Mouse (Mus musculus) erythroblast, embryonic 14.5 days (primary cell): ENCODE measurements around the gene Pdap1. TPM values are rescaled to one million over a fixed set of nuclear protein-coding genes. Genes with fewer than 3 reads are reported as not detected.
A peak's percentile ranks its signal among the peaks of the same experiment; 100 is the strongest.
"Not testable (repeated sequence)": the region's sequence is repeated elsewhere in the genome, so short reads cannot be mapped to it uniquely, and the experiment has no call there.

Source experiments
- H3K27me3 ChIP-seq: 2 replicates; pipeline ENCODE4 v1.6.1; 2012; ENCODE audit warnings: inconsistent platforms; ENCODE audit not compliant: control insufficient read depth
- H3K36me3 ChIP-seq: 2 replicates; pipeline ENCODE4 v1.6.1; 2012; ENCODE audit warnings: mild to moderate bottlenecking, inconsistent platforms; ENCODE audit not compliant: control insufficient read depth
- H3K4me1 ChIP-seq: 2 replicates; pipeline ENCODE4 v1.6.1; 2012; ENCODE audit warnings: inconsistent platforms; ENCODE audit not compliant: control insufficient read depth
- H3K4me3 ChIP-seq: replicated peaks from 2 replicates; pipeline ENCODE3; 2012; ENCODE audit warnings: moderate library complexity, mild to moderate bottlenecking, inconsistent platforms
- H3K9me3 ChIP-seq: 2 replicates; pipeline ENCODE4 v1.6.1; 2012; ENCODE audit warnings: low read length, inconsistent platforms, mixed read lengths; ENCODE audit not compliant: control insufficient read depth
- GATA1 ChIP-seq: IDR thresholded peaks from 2 replicates; pipeline ENCODE4 v1.6.1; 2012; ENCODE audit warnings: low read length, inconsistent platforms, mixed read lengths
- TAL1 ChIP-seq: IDR thresholded peaks from 3 replicates; pipeline ENCODE4 v1.6.1; 2012; ENCODE audit warnings: low read length, inconsistent platforms, mixed read lengths
- polyA plus RNA-seq: library from polyadenylated mRNA; stranded (reverse); fragments of >175 nt; gene quantifications from 2 replicates; pipeline ENCODE4 v1.2.3, GENCODE M21; 2012

The Pdap1 gene
- polyA plus RNA-seq, 1 experiment, result 23.4 TPM

- H3K36me3 ChIP-seq, result peaks cover 96% of the 10 kb centered on the region
- no peak for TF ChIP-seq TAL1
- no peak for TF ChIP-seq GATA1
- H3K9me3 ChIP-seq, result peaks cover 5% of the 10 kb centered on the region; the same call in 1 of the 2 replicates
- H3K4me3 ChIP-seq, result no peak overlapping the region
- no peaks in the 10 kb centered on the region for H3K27me3 ChIP-seq
- peaks cover 6% of the 10 kb centered on the region for H3K4me1 ChIP-seq
These were observed 39.1 kb downstream of the Pdap1 start for GRCm38 (mm10) chr5:145100960-145101359.

GRCm38 (mm10) chr5:145098340-145098821 is 41.7 kb downstream of the Pdap1 start:
- peaks cover 6% of the 10 kb centered on the region for H3K4me1 ChIP-seq
- H3K27me3 ChIP-seq, result no peaks in the 10 kb centered on the region
- peaks cover 94% of the 10 kb centered on the region for H3K36me3 ChIP-seq
- H3K9me3 ChIP-seq, result peaks cover 5% of the 10 kb centered on the region; the same call in 1 of the 2 replicates
- no peak for TF ChIP-seq GATA1
- no peak for TF ChIP-seq TAL1
- no peak overlapping the region for H3K4me3 ChIP-seq

GRCm38 (mm10) chr5:145096195-145096594 is 43.8 kb downstream of the Pdap1 start:
- TF ChIP-seq TAL1, result no peak
- no peak for TF ChIP-seq GATA1

GRCm38 (mm10) chr5:145089878-145090277 is 50.2 kb downstream of the Pdap1 start:
- H3K4me3 ChIP-seq, result no peak overlapping the region
- peaks cover 16% of the 10 kb centered on the region for H3K4me1 ChIP-seq
- no peaks in the 10 kb centered on the region for H3K27me3 ChIP-seq
- no peak for TF ChIP-seq TAL1
- TF ChIP-seq GATA1, result no peak
- H3K36me3 ChIP-seq, result peaks cover 61% of the 10 kb centered on the region
- H3K9me3 ChIP-seq, result no peaks in the 10 kb centered on the region

More at GRCm38 (mm10) chr5:145096195-145096594, 43.8 kb downstream of the Pdap1 start:
- no peak overlapping the region for H3K4me3 ChIP-seq
- H3K4me1 ChIP-seq, result no peaks in the 10 kb centered on the region
- H3K27me3 ChIP-seq, result no peaks in the 10 kb centered on the region
- no peaks in the 10 kb centered on the region for H3K9me3 ChIP-seq
- H3K36me3 ChIP-seq, result peaks cover 94% of the 10 kb centered on the region

- H3K36me3 ChIP-seq, result peaks cover 46% of the 10 kb centered on the region
- no peak overlapping the region for H3K4me3 ChIP-seq
- no peaks in the 10 kb centered on the region for H3K9me3 ChIP-seq
These were observed 51.9 kb downstream of the Pdap1 start for GRCm38 (mm10) chr5:145088186-145088585.

GRCm38 (mm10) chr5:145084822-145085221 is 55.2 kb downstream of the Pdap1 start:
- peaks cover 27% of the 10 kb centered on the region for H3K4me1 ChIP-seq
- peaks cover 22% of the 10 kb centered on the region for H3K36me3 ChIP-seq
- H3K9me3 ChIP-seq, result no peaks in the 10 kb centered on the region
- H3K27me3 ChIP-seq, result no peaks in the 10 kb centered on the region
- TF ChIP-seq TAL1 (no peak), GATA1 (peak; percentile 84)
- H3K4me3 ChIP-seq, result peak overlapping the region; percentile 94

More at GRCm38 (mm10) chr5:145088186-145088585, 51.9 kb downstream of the Pdap1 start:
- H3K27me3 ChIP-seq, result no peaks in the 10 kb centered on the region
- H3K4me1 ChIP-seq, result peaks cover 27% of the 10 kb centered on the region
- TF ChIP-seq TAL1, result no peak
- no peak for TF ChIP-seq GATA1

GRCm38 (mm10) chr5:145083632-145084451 is 56.2 kb downstream of the Pdap1 start, which contains the start of the genes Arpc1a and Kpna7:
Arpc1a (plus strand) TSS chr5:145083830.
Kpna7 (minus strand) TSS chr5:145084030.
- Histone ChIP-seq H3K4me1 (peaks cover 23% of the 10 kb centered on the region), H3K36me3 (peaks cover 16% of the 10 kb centered on the region), H3K4me3 (peak within 1 kb of the TSS; percentile 94), H3K9me3 (no peaks in the 10 kb centered on the region), H3K27me3 (no peaks in the 10 kb centered on the region)
- TF ChIP-seq GATA1, result no peak
- TF ChIP-seq TAL1, result no peak

- H3K27me3 ChIP-seq, H3K9me3 ChIP-seq: not testable (repeated sequence)
- H3K4me3 ChIP-seq, result peak overlapping the region; percentile 94
- H3K36me3 ChIP-seq, result peaks cover 11% of the 10 kb centered on the region
- H3K4me1 ChIP-seq, result peaks cover 22% of the 10 kb centered on the region
These were observed 56.8 kb downstream of the Pdap1 start for GRCm38 (mm10) chr5:145083201-145083600.

- peaks cover 7% of the 10 kb centered on the region for H3K36me3 ChIP-seq
- TF ChIP-seq TAL1, result no peak
- no peak for TF ChIP-seq GATA1
- H3K27me3 ChIP-seq, result no peaks in the 10 kb centered on the region
- H3K4me3 ChIP-seq, result no peak overlapping the region
- peaks cover 22% of the 10 kb centered on the region for H3K4me1 ChIP-seq
- H3K9me3 ChIP-seq, result no peaks in the 10 kb centered on the region
These were observed 58.0 kb downstream of the Pdap1 start for GRCm38 (mm10) chr5:145081866-145082613.

Other genes with a start within 250 kb of the Pdap1 start
- gene Smurf1, start 174.4 kb downstream of the Pdap1 start, polyA plus RNA-seq, result 0.01 TPM in 2 replicates
- gene Gm4871, start 107.5 kb downstream of the Pdap1 start, polyA plus RNA-seq, result not detected in 2 replicates
- not detected in 2 replicates for gene 1700018F24Rik, start 97.2 kb downstream of the Pdap1 start, polyA plus RNA-seq
- 2.7 and 3.0 TPM in 2 replicates for gene Arpc1a, start 56.4 kb downstream of the Pdap1 start, polyA plus RNA-seq
- not detected in 2 replicates for gene Kpna7, start 56.2 kb downstream of the Pdap1 start, polyA plus RNA-seq
- 5.7 and 6.2 TPM in 2 replicates for gene Arpc1b, start 26.0 kb downstream of the Pdap1 start, polyA plus RNA-seq
- gene Bud31, start 124 bp upstream of the Pdap1 start, polyA plus RNA-seq, result 2.2 and 3.0 TPM in 2 replicates
- 1.1 and 1.3 TPM in 2 replicates for gene Ptcd1, start 26.9 kb upstream of the Pdap1 start, polyA plus RNA-seq
- gene Cpsf4, start 27.0 kb upstream of the Pdap1 start, polyA plus RNA-seq, result 7.8 and 8.9 TPM in 2 replicates
- gene Atp5j2, start 51.8 kb upstream of the Pdap1 start, polyA plus RNA-seq, result 8.3 and 21.1 TPM in 2 replicates
- 1.3 and 2.0 TPM in 2 replicates for gene Zkscan14, start 61.6 kb upstream of the Pdap1 start, polyA plus RNA-seq
- gene Zkscan5, start 64.3 kb upstream of the Pdap1 start, polyA plus RNA-seq, result 0.13 and 0.15 TPM in 2 replicates
- 0.87 and 1.1 TPM in 2 replicates for gene Zfp655, start 91.5 kb upstream of the Pdap1 start, polyA plus RNA-seq
- 1.3 and 1.7 TPM in 2 replicates for gene Zscan25, start 140.3 kb upstream of the Pdap1 start, polyA plus RNA-seq
- gene Cyp3a57, start 205.0 kb upstream of the Pdap1 start, polyA plus RNA-seq, result not detected in 2 replicates